Comparison of ENCODE assay signal across 24 mouse cellular contexts in genomic region chr11:113005895-113006294, GRCm38 (mm10).
DNase-seq lines count a peak whose midpoint lies in the region; ATAC-seq and TF ChIP-seq lines count a peak whose summit lies in the region.
"Had no signal": no experiment of that assay in that cellular context is flagged by ENCODE, and none has a peak within 500 bp of the region (broad histone marks: within the 10 kb centered on the region; RNA-seq: fewer than 3 reads in every experiment).

No protein-coding gene starts in this region.

- no peak overlapping the region for H3K4me2 ChIP-seq in lung, embryonic 14.5 days

- H3K9ac ChIP-seq in lung, embryonic 14.5 days: no peak overlapping the region

- H3K9me3 ChIP-seq in heart, embryonic 10.5 days: no peaks in the 10 kb centered on the region
- H3K9me3 ChIP-seq in lung, embryonic 14.5 days (ENCODE audit: low read depth, low read length): no peaks in the 10 kb centered on the region

- peak; percentile 70 for DNase-seq in heart, embryonic 10.5 days (ENCODE audit: low spot score)
- no peak for DNase-seq in heart, adult 8-10 months (ENCODE audit: low spot score)
- peak; percentile 5 for DNase-seq in lung, embryonic 14.5 days
- DNase-seq in lung, adult 18-20 months: no peak
- DNase-seq in 3T3-L1 (ENCODE audit: low read depth, low spot score): peak; percentile 52
- DNase-seq in NIH3T3 (ENCODE audit: low read depth): peak; percentile 69
- no peak for DNase-seq in ovary, adult 18-20 months (ENCODE audit: low spot score)
- DNase-seq in cerebellum, adult 11-12 months: no peak
- DNase-seq: adrenal gland, adult 2 months; adrenal gland, adult 8-10 months; adrenal gland, postnatal 10 days; adrenal gland, postnatal 14 days; adrenal gland, postnatal 25 days; adrenal gland, postnatal 36 days; B cell, adult 2 months; cerebellum, adult 11 months; cerebellum, adult 18-20 months; cerebellum, adult 2 months; cerebellum, adult 8-10 months had no signal

- H3K27me3 ChIP-seq in heart, embryonic 10.5 days (ENCODE audit: insufficient read depth, poor library complexity, severe bottlenecking): peaks cover 42% of the 10 kb centered on the region; the same call in 1 of the 2 replicates
- no peaks in the 10 kb centered on the region for H3K27me3 ChIP-seq in lung, embryonic 14.5 days (ENCODE audit: insufficient read depth, low read length)
- H3K27me3 ChIP-seq: CH12.LX, Patski had no signal

- ATAC-seq in lung, embryonic 14.5 days (ENCODE audit: insufficient read depth): no peak
- ATAC-seq: activated CD4-positive, CD25-positive, alpha-beta regulatory T cell, adult 4 months; CD4-positive, CD25-positive, alpha-beta regulatory T cell, adult 4 months; Patski had no signal

- no peak overlapping the region for H3K27ac ChIP-seq in heart, embryonic 10.5 days
- no peak overlapping the region for H3K27ac ChIP-seq in lung, embryonic 14.5 days (ENCODE audit: low read depth)

- no peak overlapping the region for H3K4me3 ChIP-seq in heart, embryonic 10.5 days
- H3K4me3 ChIP-seq in lung, embryonic 14.5 days (ENCODE audit: low read depth, low read length): no peak overlapping the region

- TF ChIP-seq CTCF in lung, embryonic 14.5 days (IDR thresholded peaks at IDR 0.05; ENCODE audit: low read depth): no peak

- H3K36me3 ChIP-seq in heart, embryonic 10.5 days: no peaks in the 10 kb centered on the region
- H3K36me3 ChIP-seq in lung, embryonic 14.5 days (ENCODE audit: insufficient read depth): no peaks in the 10 kb centered on the region
- H3K36me3 ChIP-seq: G1E had no signal

- peaks cover 4% of the 10 kb centered on the region; the same call in 1 of the 2 replicates for H3K4me1 ChIP-seq in heart, embryonic 10.5 days
- H3K4me1 ChIP-seq in lung, embryonic 14.5 days (ENCODE audit: insufficient read depth): no peaks in the 10 kb centered on the region

- 53% methylated on average over 9 of the region's 9 CpGs for WGBS in heart, embryonic 10.5 days
- 36% methylated on average over 9 of the region's 9 CpGs for WGBS in lung, embryonic 14.5 days

Comparison
In these comparisons a context has a peak if more than half of its experiments do, and no peak if none do; other contexts are left out.
1. DNase-seq: peak in heart, embryonic 10.5 days (single experiment), lung, embryonic 14.5 days (single experiment), 3T3-L1 (single experiment) and NIH3T3 (single experiment); none in heart, adult 8-10 months (single experiment), lung, adult 18-20 months (0 of 2), ovary, adult 18-20 months (single experiment) and cerebellum, adult 11-12 months (single experiment).